Mouse (Mus musculus) right cerebral cortex, postnatal 10 days (tissue): Measurements from ENCODE around the gene Dis3l2.

ENCODE experiments used
- DNase-seq, 2 experiments: peaks; one replicate each; pipeline ENCODE4 v3.0.0; 2021; ENCODE audit warnings: low spot score in 2 of 2

The Dis3l2 gene

GRCm38 (mm10) chr1:87070720-87071119, 367.1 kb downstream of the Dis3l2 start:
- no peak for DNase-seq

GRCm38 (mm10) chr1:87073776-87074175, 370.2 kb downstream of the Dis3l2 start:
- no peak for DNase-seq

- no peak for DNase-seq
These were observed 382.6 kb downstream of the Dis3l2 start for GRCm38 (mm10) chr1:87086196-87086595.

GRCm38 (mm10) chr1:87086964-87087363, 383.4 kb downstream of the Dis3l2 start:
- no peak for DNase-seq

- DNase-seq, result no peak
These were observed 385.6 kb downstream of the Dis3l2 start for GRCm38 (mm10) chr1:87089251-87089650.

GRCm38 (mm10) chr1:87089828-87090227, 386.2 kb downstream of the Dis3l2 start, which contains the start of gene Alppl2:
Alppl2 (minus strand) TSS chr1:87089928.
- DNase-seq, result no peak

GRCm38 (mm10) chr1:87095642-87096041, 392.0 kb downstream of the Dis3l2 start:
- no peak for DNase-seq

- peak; percentile 31 to 64 for DNase-seq
These were observed 394.9 kb downstream of the Dis3l2 start for GRCm38 (mm10) chr1:87098358-87098975.
